Mouse (Mus musculus) CD8-positive naive resting alpha-beta T cell, adult 2 months (primary cell): ENCODE data around the gene Plxdc1.

Experiments used
- DNase-seq, 2 experiments: peaks; one replicate each; pipeline ENCODE4 v3.0.0; 2022; ENCODE audit warnings: low read depth in 2 of 2, low spot score in 2 of 2

Gene Plxdc1

DNA sequence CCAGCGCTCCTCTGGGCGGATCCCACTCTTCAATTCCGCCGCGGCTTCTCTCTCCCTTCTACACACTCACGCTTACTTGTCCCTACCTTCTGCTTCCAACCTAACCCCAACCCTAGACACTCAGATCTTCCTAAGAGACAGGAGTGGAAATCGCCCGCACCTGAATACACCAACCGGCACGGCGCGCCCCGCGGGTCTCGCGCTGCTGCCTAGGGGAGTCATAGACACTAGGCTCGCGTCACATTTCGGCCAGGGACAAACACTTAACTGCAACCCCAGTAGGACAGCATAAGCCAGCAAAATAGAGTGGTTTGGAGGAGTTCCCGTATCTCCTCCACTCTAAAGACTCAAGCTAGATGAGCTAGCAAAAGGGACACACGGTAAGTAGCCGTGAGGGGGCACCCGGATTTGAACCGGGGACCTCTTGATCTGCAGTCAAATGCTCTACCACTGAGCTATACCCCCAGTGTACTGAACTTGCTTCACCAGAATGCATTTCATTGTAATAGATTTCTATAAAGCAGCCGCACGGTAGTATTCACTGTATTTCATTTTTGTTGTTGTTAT is 2.4 kb upstream of the Plxdc1 start:
- peak; percentile 87 to 90 for DNase-seq

- DNase-seq: peak; percentile 97 to 99
Observed at GRCm38 (mm10) chr11:97987551-97988526, 1.6 kb upstream of the Plxdc1 start.

DNA sequence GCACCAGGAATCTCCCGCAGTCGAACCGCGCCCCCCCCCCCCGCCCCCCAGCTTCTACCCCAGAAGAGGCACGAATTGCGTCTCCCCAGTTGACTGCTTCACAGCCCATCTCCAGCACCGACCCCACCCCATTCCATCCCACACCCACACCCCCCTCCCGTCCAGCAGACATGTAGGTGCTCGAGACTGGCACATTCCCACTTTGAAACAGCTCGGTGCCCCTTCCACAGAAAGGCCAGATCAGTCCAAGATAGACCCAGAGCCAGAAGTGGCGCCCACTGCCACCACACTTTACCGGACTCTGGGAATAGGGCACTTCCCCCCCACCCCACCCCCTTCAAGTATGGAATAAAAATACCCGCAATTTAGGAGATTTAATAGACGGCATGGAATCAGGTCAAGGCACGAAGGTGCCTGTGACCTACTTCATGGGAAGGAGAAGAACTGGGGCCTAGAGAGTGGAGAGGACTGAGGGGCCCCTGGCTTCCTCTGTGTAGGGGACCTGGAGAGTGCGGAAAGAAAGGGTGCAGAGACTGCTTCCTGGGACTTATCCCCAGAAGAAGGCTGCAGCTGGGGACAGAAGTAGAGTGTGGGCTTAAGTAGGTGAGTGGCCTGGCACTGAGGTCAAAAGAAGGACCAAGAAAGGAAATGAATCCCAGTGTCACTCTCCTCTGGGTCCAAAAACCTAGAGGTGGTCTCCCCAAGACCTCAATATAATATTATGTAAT is 658 bp upstream of the Plxdc1 start:
- no peak for DNase-seq

GRCm38 (mm10) chr11:97983983-97984382 is 2.3 kb downstream of the Plxdc1 start:
- DNase-seq: no peak

DNA sequence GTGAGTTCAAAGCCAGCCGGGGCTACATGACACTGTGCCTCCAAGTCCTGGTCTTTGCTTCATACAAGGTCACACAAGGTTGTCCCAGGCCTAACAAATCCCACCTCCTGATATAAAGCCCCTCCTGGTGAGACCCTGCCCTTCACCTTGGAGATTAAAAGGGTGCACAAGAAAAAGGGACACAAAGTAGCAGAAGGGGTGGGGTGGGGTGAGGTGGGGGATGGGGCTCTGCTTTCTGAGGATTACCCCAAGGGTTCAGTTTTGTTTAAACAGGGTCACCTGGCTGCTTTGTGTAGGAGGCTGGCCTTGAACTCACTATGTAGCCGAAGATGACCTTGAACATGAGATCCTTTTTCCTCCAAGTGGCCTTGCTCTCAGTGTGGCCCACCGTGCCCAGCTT is 2.7 kb downstream of the Plxdc1 start:
- no peak for DNase-seq

- no peak for DNase-seq
Observed at GRCm38 (mm10) chr11:97982721-97983120, 3.5 kb downstream of the Plxdc1 start.

GRCm38 (mm10) chr11:97980531-97980966 is 5.7 kb downstream of the Plxdc1 start:
- no peak for DNase-seq

- DNase-seq: no peak
Observed at GRCm38 (mm10) chr11:97979824-97980495, 6.3 kb downstream of the Plxdc1 start.

DNA sequence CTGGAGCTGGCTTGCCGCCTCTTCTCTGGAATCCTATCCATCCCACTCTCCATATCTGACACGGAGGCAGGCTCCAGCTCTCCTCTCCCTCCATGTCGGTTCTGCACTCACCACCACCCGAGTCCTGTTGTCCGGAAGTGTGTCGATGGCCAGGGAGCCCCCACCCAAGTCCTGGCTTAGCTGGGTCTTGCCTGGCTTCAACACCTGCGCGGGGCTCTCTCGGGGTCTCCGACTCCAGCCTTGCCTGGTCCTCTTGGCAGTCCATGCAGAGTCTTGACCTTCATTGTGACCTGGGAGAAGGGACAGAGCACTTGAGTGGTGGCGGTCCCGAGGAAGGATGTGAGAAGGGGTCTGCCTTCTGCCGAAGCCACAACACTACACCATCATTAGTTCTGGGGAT is 7.9 kb downstream of the Plxdc1 start:
- no peak for DNase-seq

- DNase-seq: no peak
Observed at GRCm38 (mm10) chr11:97977797-97978196, 8.4 kb downstream of the Plxdc1 start.

DNA sequence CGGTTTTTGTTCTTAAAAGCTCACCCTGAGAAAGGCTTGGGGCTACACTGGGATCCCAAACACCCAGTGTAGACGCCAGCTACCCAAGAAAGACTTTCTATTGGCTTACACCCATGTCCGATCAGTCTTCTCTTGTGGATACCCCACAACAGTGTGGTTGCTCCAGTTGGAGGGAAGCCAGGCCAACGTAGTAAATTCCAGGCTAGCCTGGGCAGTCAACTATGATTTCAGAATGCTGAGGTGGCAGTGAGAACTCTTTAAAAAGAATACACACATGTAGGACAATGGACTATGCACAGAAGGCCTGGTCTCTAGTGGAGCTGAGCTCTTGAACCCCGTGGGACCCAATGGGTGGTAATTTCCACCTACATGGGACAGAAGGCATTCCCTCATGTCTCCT is 11.5 kb downstream of the Plxdc1 start:
- no peak for DNase-seq

GRCm38 (mm10) chr11:97974141-97974540 is 12.1 kb downstream of the Plxdc1 start:
- DNase-seq: no peak

GRCm38 (mm10) chr11:97972434-97972833 is 13.8 kb downstream of the Plxdc1 start:
- DNase-seq: no peak

GRCm38 (mm10) chr11:97971232-97971631 is 15.0 kb downstream of the Plxdc1 start:
- no peak for DNase-seq

- no peak for DNase-seq
Observed at GRCm38 (mm10) chr11:97970771-97971170, 15.5 kb downstream of the Plxdc1 start.

GRCm38 (mm10) chr11:97968385-97968784 is 17.9 kb downstream of the Plxdc1 start:
- no peak for DNase-seq

GRCm38 (mm10) chr11:97967114-97967513 is 19.1 kb downstream of the Plxdc1 start:
- no peak for DNase-seq

DNA sequence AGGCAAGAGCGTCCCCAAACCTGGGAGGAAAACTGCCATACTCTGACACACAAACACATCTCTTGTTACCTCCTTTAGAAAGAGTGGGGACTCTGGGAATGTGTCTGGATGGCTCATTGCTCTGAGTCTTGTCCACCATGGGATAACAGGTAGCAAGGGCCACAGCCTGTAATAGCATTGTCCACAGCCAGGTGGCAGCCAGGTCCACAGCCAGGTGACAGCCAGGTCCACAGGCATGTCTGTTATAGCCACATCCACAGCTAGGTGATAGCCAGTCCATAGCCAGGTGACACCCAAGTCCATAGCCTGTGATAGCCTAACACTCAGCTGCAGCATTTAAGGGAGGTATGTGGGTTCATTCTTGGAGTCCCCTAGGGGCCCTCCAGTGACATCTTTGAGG is 25.3 kb downstream of the Plxdc1 start:
- no peak for DNase-seq

DNA sequence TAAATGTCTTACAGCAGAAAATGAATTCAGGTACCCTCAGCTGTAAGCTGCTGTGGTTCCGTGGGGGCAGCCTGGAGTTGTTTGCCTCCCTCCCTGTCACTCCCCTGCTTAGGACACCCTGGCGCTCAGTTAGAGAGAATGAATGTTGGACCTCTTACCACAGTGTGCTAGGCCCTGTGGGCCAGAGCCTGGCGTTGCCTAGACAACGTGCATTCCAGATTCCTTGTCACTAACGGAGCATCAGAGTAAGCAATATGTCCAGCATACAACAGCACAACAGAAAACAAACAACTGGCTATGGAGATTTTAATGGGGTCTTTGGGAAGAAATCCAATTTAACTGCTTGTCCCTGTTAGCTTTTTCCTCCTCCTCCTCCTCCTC is 27.0 kb downstream of the Plxdc1 start:
- no peak for DNase-seq

GRCm38 (mm10) chr11:97958641-97959299 is 27.5 kb downstream of the Plxdc1 start:
- no peak for DNase-seq
